Mouse (Mus musculus): ENCODE measurements around the gene Stum.

The Stum gene

DNA sequence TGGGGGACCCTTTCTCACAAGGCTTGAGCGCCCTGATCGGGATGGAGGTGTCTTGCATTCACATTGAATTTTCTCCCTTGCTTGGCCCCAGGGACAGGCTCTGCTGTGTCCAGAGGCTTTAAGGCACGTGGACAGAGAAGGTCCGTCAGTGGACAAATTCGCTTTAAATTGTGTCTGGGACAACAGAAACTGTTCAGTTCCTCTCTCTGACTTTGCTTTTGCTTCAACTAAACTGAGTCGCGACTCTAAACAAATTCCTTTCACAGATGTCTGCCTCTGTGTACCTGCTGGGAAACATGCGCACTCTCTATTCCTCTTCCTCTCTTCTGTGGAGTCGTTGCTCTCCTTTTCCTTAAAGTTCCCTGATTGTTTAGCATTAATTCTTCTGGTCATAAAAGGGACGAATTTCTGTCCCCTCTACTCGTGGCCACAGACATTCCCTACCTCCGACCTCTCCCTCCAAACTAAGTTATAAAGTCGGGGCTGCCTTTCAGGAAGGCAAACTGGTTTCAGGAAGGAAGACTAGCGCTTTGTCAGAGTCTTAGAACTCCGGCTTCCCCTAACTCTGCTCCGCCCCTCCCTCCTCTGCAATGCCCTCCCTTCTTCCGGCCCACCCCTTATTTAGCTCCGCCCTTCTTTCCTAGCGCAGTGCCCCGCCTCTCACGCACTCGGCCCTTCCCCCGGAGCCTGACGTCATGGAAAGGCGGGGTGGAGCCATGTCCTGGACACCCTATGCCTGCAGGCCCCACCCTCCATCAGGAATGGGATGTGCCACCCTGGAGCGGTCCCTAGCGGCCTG, 96.2 kb downstream of the Stum start:
- DNase-seq (ENCODE audit: low read depth, low spot score), result peak; percentile 98

DNA sequence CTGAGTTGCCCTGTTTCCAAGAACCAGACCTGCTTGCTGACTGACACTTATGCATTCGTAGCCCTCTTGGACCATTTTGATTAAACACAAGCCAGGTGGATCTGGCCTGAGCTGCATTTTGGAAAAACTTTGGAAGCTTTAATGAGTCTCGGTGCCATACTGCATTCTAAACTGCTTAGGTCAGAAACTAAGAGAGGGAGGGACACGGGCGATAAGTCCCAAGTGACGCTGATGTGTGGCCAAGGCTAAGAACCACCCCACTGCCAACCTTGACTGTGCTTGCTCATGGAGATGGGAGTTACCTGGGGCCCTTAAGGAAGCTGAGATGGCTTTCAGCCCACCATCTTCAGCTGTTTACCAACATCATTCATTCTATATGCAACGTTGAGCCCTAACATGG, 98.0 kb downstream of the Stum start:
- DNase-seq (ENCODE audit: low read depth, low spot score), result no peak

DNA sequence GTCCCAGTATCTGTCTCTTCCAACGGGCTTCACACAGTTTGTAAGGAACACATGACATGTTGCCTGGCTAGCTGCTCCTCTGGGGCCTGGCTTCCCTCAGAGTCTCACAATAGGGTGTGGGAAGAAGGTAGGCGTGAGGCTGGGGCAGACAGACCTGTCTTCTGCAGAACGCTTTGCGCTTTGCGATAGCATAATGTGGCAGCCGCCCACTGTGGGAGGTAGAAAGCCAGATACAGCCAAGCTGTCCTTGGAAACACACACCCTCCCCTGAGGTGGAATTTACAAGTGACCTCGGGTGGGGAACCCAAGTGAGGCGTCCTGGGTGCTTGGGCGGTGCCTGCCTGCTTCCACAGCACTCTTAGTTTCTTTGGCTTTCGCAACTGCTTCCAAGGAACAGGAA, 98.8 kb downstream of the Stum start:
- no peak for DNase-seq (ENCODE audit: low read depth, low spot score)

DNA sequence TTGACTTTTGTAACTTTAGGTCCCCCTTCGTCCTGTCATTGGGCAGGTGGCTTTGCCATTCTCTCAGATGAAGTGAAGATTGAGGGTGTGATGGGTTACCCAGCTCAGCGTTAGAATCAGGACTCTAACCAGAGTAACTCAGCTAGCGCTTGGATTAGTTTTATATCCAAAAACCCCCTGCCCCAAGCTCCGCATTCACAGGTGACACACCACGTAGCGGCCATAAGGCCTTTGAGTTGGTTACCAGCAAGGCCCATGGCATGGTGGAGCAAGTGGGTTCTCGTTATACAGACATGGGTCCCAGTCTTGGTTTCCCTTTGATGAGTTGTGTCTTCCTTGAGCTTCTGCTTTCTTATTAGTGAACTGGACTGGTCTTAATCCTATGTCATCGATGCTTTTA, 99.4 kb downstream of the Stum start:
- DNase-seq (ENCODE audit: low read depth, low spot score), result no peak

Data from mesoderm, embryonic 11.5 days (tissue).